Mouse (Mus musculus) heart, postnatal 4 days (tissue): Measurements from ENCODE around the gene Ndufs3. TPM values are rescaled to one million over a fixed set of nuclear protein-coding genes. Genes with fewer than 3 reads are reported as not detected.

ENCODE experiments used
- DNase-seq: peaks from one replicate; pipeline ENCODE4 v3.0.0; 2021
- total RNA-seq, 2 experiments: library from RNA; stranded (reverse); gene quantifications; 2 replicates each; pipeline ENCODE4 v1.2.3; 2021

The Ndufs3 gene
- total RNA-seq: 100 to 1,000 TPM; 538 to 543 TPM

GRCm38 (mm10) chr2:90904076-90904855 is at the start of gene Ndufs3, which contains the start of gene Kbtbd4:
Gene Ndufs3, minus strand, starts transcription at chr2:90904827.
Gene Kbtbd4, plus strand, starts transcription at chr2:90904740.
- peak; percentile 91 for DNase-seq

- no peak for DNase-seq
Measured at GRCm38 (mm10) chr2:90953461-90953860, 48.8 kb upstream of the Ndufs3 start.

GRCm38 (mm10) chr2:90950582-90951194 is 46.1 kb upstream of the Ndufs3 start:
- no peak for DNase-seq

- DNase-seq: no peak
Measured at GRCm38 (mm10) chr2:90950149-90950548, 45.5 kb upstream of the Ndufs3 start.

GRCm38 (mm10) chr2:90941744-90942143 is 37.1 kb upstream of the Ndufs3 start:
- no peak for DNase-seq

- peak; percentile 85 for DNase-seq
Measured at GRCm38 (mm10) chr2:90940233-90941229, 35.9 kb upstream of the Ndufs3 start, which contains the start of gene Celf1. Gene Celf1, plus strand, starts transcription at chr2:90940382.

GRCm38 (mm10) chr2:90939750-90940149 is 35.1 kb upstream of the Ndufs3 start:
- no peak for DNase-seq

- no peak for DNase-seq
Measured at GRCm38 (mm10) chr2:90938362-90938761, 33.7 kb upstream of the Ndufs3 start.

GRCm38 (mm10) chr2:90932273-90932672 is 27.6 kb upstream of the Ndufs3 start:
- no peak for DNase-seq

- DNase-seq: no peak
Measured at GRCm38 (mm10) chr2:90931829-90932228, 27.2 kb upstream of the Ndufs3 start.

GRCm38 (mm10) chr2:90928566-90928965 is 23.9 kb upstream of the Ndufs3 start:
- no peak for DNase-seq

GRCm38 (mm10) chr2:90922636-90923035 is 18.0 kb upstream of the Ndufs3 start:
- no peak for DNase-seq

GRCm38 (mm10) chr2:90921178-90921577 is 16.6 kb upstream of the Ndufs3 start:
- no peak for DNase-seq

- DNase-seq: no peak
Measured at GRCm38 (mm10) chr2:90917999-90918698, 13.5 kb upstream of the Ndufs3 start.

GRCm38 (mm10) chr2:90917233-90917998 is 12.8 kb upstream of the Ndufs3 start:
- DNase-seq: peak; percentile 88

GRCm38 (mm10) chr2:90916560-90917232 is 12.1 kb upstream of the Ndufs3 start:
- DNase-seq: no peak

- no peak for DNase-seq
Measured at GRCm38 (mm10) chr2:90915516-90915915, 10.9 kb upstream of the Ndufs3 start.

GRCm38 (mm10) chr2:90913671-90914070 is 9.0 kb upstream of the Ndufs3 start:
- DNase-seq: peak; percentile 47

GRCm38 (mm10) chr2:90911668-90912067 is 7.0 kb upstream of the Ndufs3 start:
- no peak for DNase-seq

GRCm38 (mm10) chr2:90910861-90911260 is 6.2 kb upstream of the Ndufs3 start:
- DNase-seq: no peak

GRCm38 (mm10) chr2:90906721-90907120 is 2.1 kb upstream of the Ndufs3 start:
- no peak for DNase-seq
